Mouse (Mus musculus) MEL (cell line): ENCODE data around the gene Masp1. TPM values are rescaled to one million over a fixed set of nuclear protein-coding genes. Genes with fewer than 3 reads are reported as not detected.

Source experiments
- DNase-seq: peaks from one replicate; pipeline ENCODE4 v3.0.0; 2011; ENCODE audit warnings: low read depth, low spot score
- H3K27ac ChIP-seq: 2 replicates; pipeline ENCODE4 v1.5.1; 2012; ENCODE audit warnings: low read depth, mild to moderate bottlenecking, control low read depth, low read length, moderate library complexity; ENCODE audit not compliant: control insufficient read depth
- H3K27me3 ChIP-seq, 2 experiments: fragments of 150-350 bp in 1 of 2; sonication (generic) in 1 of 2; 2 replicates each; pipeline ENCODE4 v1.6.1; 2012; ENCODE audit warnings: low read length in 2 of 2, mild to moderate bottlenecking in 2 of 2, improper control_type of control experiment in 1 of 2, moderate library complexity in 1 of 2; ENCODE audit not compliant: insufficient read depth in 2 of 2, control insufficient read depth in 1 of 2
- H3K36me3 ChIP-seq, 2 experiments: 2 replicates each; pipeline ENCODE4 v1.6.1; 2012 to 2014; ENCODE audit warnings: low read length in 2 of 2, improper control_type of control experiment in 1 of 2, inconsistent platforms in 1 of 2, mild to moderate bottlenecking in 1 of 2; ENCODE audit not compliant: insufficient read depth in 2 of 2, control insufficient read depth in 1 of 2
- H3K4me1 ChIP-seq, 2 experiments: fragments of 150-350 bp in 1 of 2; sonication (generic) in 1 of 2; 2 replicates each; pipeline ENCODE4 v1.6.1; 2012; ENCODE audit warnings: low read length in 2 of 2, improper control_type of control experiment in 1 of 2, mild to moderate bottlenecking in 1 of 2; ENCODE audit not compliant: insufficient read depth in 2 of 2, control insufficient read depth in 1 of 2
- H3K4me3 ChIP-seq, 2 experiments: fragments of 150-350 bp in 1 of 2; sonication (generic) in 1 of 2; 2 replicates each; pipeline ENCODE4 v1.5.1; 2012; ENCODE audit warnings: low read depth in 2 of 2, low read length in 2 of 2, mild to moderate bottlenecking in 2 of 2, moderate library complexity in 2 of 2, control low read depth in 1 of 2, improper control_type of control experiment in 1 of 2; ENCODE audit not compliant: control insufficient read depth in 1 of 2, insufficient read depth in 1 of 2
- H3K79me2 ChIP-seq: 2 replicates; pipeline ENCODE4 v1.6.1; 2012; ENCODE audit warnings: mild to moderate bottlenecking, low read length, moderate library complexity; ENCODE audit not compliant: control insufficient read depth, poor library complexity, insufficient read depth
- H3K9ac ChIP-seq: 2 replicates; pipeline ENCODE4 v1.6.1; 2012; ENCODE audit warnings: low read depth, mild to moderate bottlenecking, control low read depth, low read length, moderate library complexity; ENCODE audit not compliant: control insufficient read depth, poor library complexity, severe bottlenecking
- H3K9me3 ChIP-seq: fragments of 150-350 bp; sonication (generic); replicated peaks from 2 replicates; pipeline ENCODE4 v1.6.1; 2012; ENCODE audit warnings: mild to moderate bottlenecking, low read length, improper control_type of control experiment, moderate library complexity; ENCODE audit not compliant: insufficient read depth
- ELF1 ChIP-seq: IDR thresholded peaks from 2 replicates; pipeline ENCODE4 v1.6.1; 2014; ENCODE audit warnings: low read depth, mild to moderate bottlenecking, inconsistent platforms, low read length, improper control_type of control experiment, moderate library complexity
- ETS1 ChIP-seq: IDR thresholded peaks from 2 replicates; pipeline ENCODE4 v1.6.1; 2012; ENCODE audit warnings: low read depth, mild to moderate bottlenecking, inconsistent platforms, low read length, improper control_type of control experiment, moderate library complexity
- GATA1 ChIP-seq: IDR thresholded peaks from 2 replicates; pipeline ENCODE4 v1.6.1; 2011; ENCODE audit warnings: low read depth, low read length, improper control_type of control experiment
- HCFC1 ChIP-seq: IDR thresholded peaks from 2 replicates; pipeline ENCODE4 v1.6.1; 2012; ENCODE audit warnings: low read depth, mild to moderate bottlenecking, inconsistent platforms, low read length, improper control_type of control experiment, moderate library complexity
- MAZ ChIP-seq: IDR thresholded peaks from 2 replicates; pipeline ENCODE4 v1.6.1; 2012; ENCODE audit warnings: low read depth, mild to moderate bottlenecking, inconsistent platforms, low read length, improper control_type of control experiment
- MEF2A ChIP-seq: IDR thresholded peaks from 2 replicates; pipeline ENCODE4 v1.6.1; 2014; ENCODE audit warnings: low read depth, mild to moderate bottlenecking, inconsistent platforms, low read length, improper control_type of control experiment; ENCODE audit not compliant: poor library complexity, insufficient replicate concordance, severe bottlenecking; ENCODE audit errors: extremely low read depth
- MXI1 ChIP-seq: IDR thresholded peaks from 2 replicates; pipeline ENCODE4 v1.6.1; 2011; ENCODE audit warnings: mild to moderate bottlenecking, low read depth, low read length, improper control_type of control experiment
- NELFE ChIP-seq: IDR thresholded peaks from 2 replicates; pipeline ENCODE4 v1.6.1; 2011; ENCODE audit warnings: low read depth, low read length, improper control_type of control experiment
- NRF1 ChIP-seq: IDR thresholded peaks from 2 replicates; pipeline ENCODE4 v1.6.1; 2014; ENCODE audit warnings: low read depth, mild to moderate bottlenecking, inconsistent platforms, low read length, improper control_type of control experiment, moderate library complexity; ENCODE audit not compliant: poor library complexity, insufficient read depth, severe bottlenecking
- POLR2AphosphoS5 ChIP-seq: IDR thresholded peaks from 2 replicates; pipeline ENCODE4 v1.6.1; 2012; ENCODE audit warnings: low read depth, borderline replicate concordance, mild to moderate bottlenecking, inconsistent platforms, low read length, moderate library complexity, mixed read lengths
- RAD21 ChIP-seq: IDR thresholded peaks from 2 replicates; pipeline ENCODE4 v1.6.1; 2011; ENCODE audit warnings: mild to moderate bottlenecking, low read depth, low read length, improper control_type of control experiment
- TBP ChIP-seq: IDR thresholded peaks from 2 replicates; pipeline ENCODE4 v1.8.0; 2011; ENCODE audit warnings: low read depth, low read length, improper control_type of control experiment
- UBTF ChIP-seq: IDR thresholded peaks from 2 replicates; pipeline ENCODE4 v1.6.1; 2012; ENCODE audit warnings: low read depth, mild to moderate bottlenecking, inconsistent platforms, low read length, improper control_type of control experiment, moderate library complexity, borderline replicate concordance; ENCODE audit not compliant: insufficient read depth
- ZC3H11A ChIP-seq: IDR thresholded peaks from 2 replicates; pipeline ENCODE4 v1.6.1; 2012; ENCODE audit warnings: low read depth, mild to moderate bottlenecking, inconsistent platforms, low read length, improper control_type of control experiment
- ZMIZ1 ChIP-seq: IDR thresholded peaks from 2 replicates; pipeline ENCODE4 v1.6.1; 2012; ENCODE audit warnings: low read depth, mild to moderate bottlenecking, inconsistent platforms, low read length, improper control_type of control experiment, moderate library complexity
- polyA plus RNA-seq, 2 experiments: library from polyadenylated mRNA; stranded (reverse) in 1 of 2; unstranded in 1 of 2; fragments of >175 nt in 1 of 2; fragments of >200 nt in 1 of 2; gene quantifications; 2 replicates each; pipeline versions ENCODE4 v1.2.1 to v1.2.4; 2012; ENCODE audit warnings: low replicate concordance in 2 of 2, low read depth in 1 of 2; ENCODE audit not compliant: insufficient read length in 2 of 2, insufficient read depth in 1 of 2, missing spikeins in 1 of 2
- total RNA-seq: library from RNA; depleted of rRNA; stranded (reverse); fragments of 300-350 nt; gene quantifications from 2 replicates; pipeline ENCODE4 v1.2.3, GENCODE M21; 2012

Gene Masp1
- total and polyA plus RNA-seq, 3 experiments, result not detected

DNA sequence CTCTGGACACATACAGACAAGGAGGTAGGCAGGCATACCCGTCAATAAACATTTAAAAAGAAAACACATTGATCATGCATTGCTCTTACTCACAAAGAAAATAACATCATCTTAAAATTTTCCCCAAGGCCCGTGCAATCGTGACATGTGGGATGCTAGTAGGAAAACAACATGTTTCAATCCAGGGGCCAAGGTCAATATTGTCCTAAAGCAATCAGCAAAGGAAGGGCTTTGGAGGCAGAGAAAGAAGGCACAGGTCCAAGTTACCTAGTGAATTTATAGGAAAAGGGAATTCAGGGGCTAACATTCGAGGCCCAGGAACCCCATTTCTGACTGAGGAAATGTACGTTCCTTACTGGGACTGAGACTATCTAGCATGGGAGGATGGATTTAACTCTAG is 3.4 kb downstream of the Masp1 start:
- Histone ChIP-seq H3K27me3 (no peaks in the 10 kb centered on the region; a peak in 1 of 4 replicates), H3K27ac (no peak overlapping the region)
- no peak for TF ChIP-seq ELF1

DNA sequence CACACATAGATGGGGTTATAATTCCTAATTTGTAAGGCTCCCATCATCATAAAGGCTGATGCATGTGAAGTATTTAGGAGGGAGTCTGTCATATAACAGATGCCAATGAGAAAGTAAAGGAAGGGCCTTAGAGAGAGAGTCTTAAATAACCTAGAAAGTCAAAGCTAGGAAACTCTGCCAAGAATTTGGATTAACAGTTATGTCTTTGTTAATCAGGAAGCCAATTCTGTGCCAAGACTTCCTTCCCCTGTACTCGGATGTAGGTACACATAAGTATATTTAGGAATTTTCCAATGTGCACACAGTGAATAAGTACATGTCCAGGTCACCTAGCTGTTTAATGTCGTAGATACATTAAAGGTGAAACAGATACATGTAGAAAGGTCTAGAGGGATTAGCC is 4.0 kb downstream of the Masp1 start:
- Histone ChIP-seq H3K36me3 (no peaks in the 10 kb centered on the region), H3K4me3 (no peak overlapping the region), H3K79me2 (no peaks in the 10 kb centered on the region), H3K9ac (no peak overlapping the region), H3K27ac (no peak overlapping the region), H3K4me1 (no peaks in the 10 kb centered on the region), H3K27me3 (no peaks in the 10 kb centered on the region; a peak in 1 of 4 replicates), H3K9me3 (no peaks in the 10 kb centered on the region)
- no peak for DNase-seq
- TF ChIP-seq MEF2A (no peak), POLR2AphosphoS5 (no peak), MAZ (no peak), MXI1 (no peak), ELF1 (no peak), ETS1 (no peak), NRF1 (no peak), NELFE (no peak), HCFC1 (no peak), UBTF (no peak), TBP (no peak), RAD21 (no peak), ZC3H11A (no peak), ZMIZ1 (no peak)

More for the DNA sequence above, 3.4 kb downstream of the Masp1 start:
- H3K4me1 ChIP-seq, result no peaks in the 10 kb centered on the region
- H3K9ac ChIP-seq, result no peak overlapping the region
- no peak for DNase-seq
- H3K79me2 ChIP-seq, result no peaks in the 10 kb centered on the region
- no peaks in the 10 kb centered on the region for H3K9me3 ChIP-seq
- H3K4me3 ChIP-seq, result no peak overlapping the region
- no peaks in the 10 kb centered on the region for H3K36me3 ChIP-seq

DNA sequence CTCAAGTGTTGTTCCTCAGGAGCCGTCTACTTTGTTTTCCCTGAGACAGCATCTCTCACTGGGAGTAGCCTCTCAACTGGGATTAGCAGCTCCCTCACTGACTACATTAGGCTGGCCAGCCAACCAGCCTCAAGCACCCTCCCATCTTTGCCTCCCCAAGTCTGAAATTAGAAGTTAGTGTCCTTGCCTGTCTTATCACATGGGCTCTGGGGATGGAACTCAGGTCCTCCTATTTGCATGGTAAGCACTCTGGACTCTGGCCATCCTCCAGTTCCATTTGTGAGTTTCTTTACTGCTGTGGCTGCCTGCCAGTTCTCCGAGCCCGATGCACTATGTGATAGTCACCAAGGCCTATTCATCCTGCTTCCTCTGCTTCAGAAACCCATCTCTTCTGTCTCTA is 4.8 kb downstream of the Masp1 start:
- no peak for TF ChIP-seq ETS1
- no peak for TF ChIP-seq GATA1
- H3K4me3 ChIP-seq, result no peak overlapping the region
- H3K27me3 ChIP-seq, result no peaks in the 10 kb centered on the region; a peak in 1 of 4 replicates
- H3K9ac ChIP-seq, result no peak overlapping the region
- no peak for DNase-seq
- H3K36me3 ChIP-seq, result no peaks in the 10 kb centered on the region
- no peak overlapping the region for H3K27ac ChIP-seq
- H3K79me2 ChIP-seq, result no peaks in the 10 kb centered on the region
- H3K4me1 ChIP-seq, result no peaks in the 10 kb centered on the region
- H3K9me3 ChIP-seq, result no peaks in the 10 kb centered on the region
